Mouse (Mus musculus) limb, embryonic 14.5 days (tissue): ENCODE results near the gene Wfs1. TPM values are rescaled to one million over a fixed set of nuclear protein-coding genes. Genes with fewer than 3 reads are reported as not detected.

Experiments
- ATAC-seq: fragments of 200-750 bp; cut with Nextera tagmentation; 2 replicates; pipeline ENCODE4 v1.8.0; 2017; ENCODE audit warnings: low read depth, moderate number of reproducible peaks, moderate TSS enrichment; ENCODE audit not compliant: low FRiP score
- DNase-seq: peaks from one replicate; pipeline ENCODE4 v3.0.0-alpha.2; 2015; ENCODE audit warnings: low spot score
- H3K27ac ChIP-seq: fragments of 300-500 bp; sonication (generic); replicated peaks from 2 replicates; pipeline ENCODE4 v1.5.1; 2014; ENCODE audit warnings: low read depth, mild to moderate bottlenecking, low read length, moderate library complexity, mixed read lengths
- H3K27me3 ChIP-seq: fragments of 300-500 bp; sonication (generic); 2 replicates; pipeline ENCODE4 v1.6.1; 2014; ENCODE audit warnings: low read length, mixed read lengths; ENCODE audit not compliant: control insufficient read depth, insufficient read depth
- H3K36me3 ChIP-seq: fragments of 300-500 bp; sonication (generic); 2 replicates; pipeline ENCODE4 v1.6.1; 2014; ENCODE audit warnings: mild to moderate bottlenecking, low read length, moderate library complexity, mixed read lengths; ENCODE audit not compliant: control insufficient read depth, insufficient read depth
- H3K4me1 ChIP-seq: fragments of 300-500 bp; sonication (generic); 2 replicates; pipeline ENCODE4 v1.6.1; 2014; ENCODE audit warnings: antibody characterized with exemption, low read length, mixed read lengths; ENCODE audit not compliant: control insufficient read depth, insufficient read depth
- H3K4me2 ChIP-seq: fragments of 300-500 bp; sonication (generic); replicated peaks from 2 replicates; pipeline ENCODE4 v1.6.1; 2014; ENCODE audit warnings: low read depth, mild to moderate bottlenecking, low read length, moderate library complexity; ENCODE audit not compliant: severe bottlenecking
- H3K4me3 ChIP-seq: fragments of 300-500 bp; sonication (generic); replicated peaks from 2 replicates; pipeline ENCODE4 v1.5.1; 2014; ENCODE audit warnings: low read length
- H3K9ac ChIP-seq: fragments of 300-500 bp; sonication (generic); 2 replicates; pipeline ENCODE4 v1.6.1; 2014; ENCODE audit warnings: mild to moderate bottlenecking, low read depth, low read length, moderate library complexity; ENCODE audit not compliant: severe bottlenecking
- H3K9me3 ChIP-seq: fragments of 300-500 bp; sonication (generic); 2 replicates; pipeline ENCODE4 v1.6.1; 2016; ENCODE audit warnings: low read length; ENCODE audit not compliant: control insufficient read depth
- POLR2A ChIP-seq: fragments of 200-500 bp; IDR thresholded peaks from 2 replicates; pipeline ENCODE4 v1.8.0; 2012; ENCODE audit warnings: inconsistent platforms, mild to moderate bottlenecking, moderate library complexity, borderline replicate concordance; ENCODE audit not compliant: insufficient read depth, insufficient read length; ENCODE audit errors: extremely low read depth
- WGBS: fragments of 180-500 bp; shearing (Covaris S2); extraction: QIAGEN DNeasy Blood & Tissue Kit; methylation state at CpG from one replicate; pipeline ENCODE4 v1.1.7; 2014; 5-methylcytosine and 5-hydroxymethylcytosine counted together
- polyA plus RNA-seq, 2 experiments: library from polyadenylated mRNA; depleted of rRNA in 1 of 2; stranded (reverse) in 1 of 2; unstranded in 1 of 2; fragments of >200 nt; fragmentation: Nextera tagmentation in 1 of 2; extraction: Ambion mirVana in 1 of 2; gene quantifications; 2 replicates each; pipeline versions ENCODE4 v1.2.1 to v1.2.3; 2012 to 2014

The Wfs1 gene
- polyA plus RNA-seq, 2 experiments: 11.2 to 12.8 TPM

DNA sequence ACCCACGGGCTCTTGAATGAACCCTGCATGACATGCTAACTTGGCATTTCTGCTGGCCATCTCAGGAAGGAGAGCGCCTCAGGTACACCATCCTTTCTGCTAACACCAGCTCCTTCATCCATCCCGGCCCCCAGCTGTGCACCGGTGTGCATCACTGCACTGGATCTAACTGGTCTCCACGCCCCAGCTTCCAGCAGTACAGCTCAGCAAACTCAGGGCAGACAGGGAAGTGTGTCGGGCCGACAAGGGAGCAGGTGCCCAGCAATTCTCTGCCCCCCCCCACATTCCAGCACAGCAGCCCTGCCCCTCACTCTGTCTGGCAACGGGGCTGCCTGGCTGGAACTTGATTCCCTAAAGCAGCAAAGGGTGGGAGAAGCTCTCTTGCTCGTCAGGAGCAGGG is 11.2 kb downstream of the Wfs1 start:
- H3K4me3 ChIP-seq: no peak overlapping the region
- H3K36me3 ChIP-seq: peaks cover 26% of the 10 kb centered on the region

DNA sequence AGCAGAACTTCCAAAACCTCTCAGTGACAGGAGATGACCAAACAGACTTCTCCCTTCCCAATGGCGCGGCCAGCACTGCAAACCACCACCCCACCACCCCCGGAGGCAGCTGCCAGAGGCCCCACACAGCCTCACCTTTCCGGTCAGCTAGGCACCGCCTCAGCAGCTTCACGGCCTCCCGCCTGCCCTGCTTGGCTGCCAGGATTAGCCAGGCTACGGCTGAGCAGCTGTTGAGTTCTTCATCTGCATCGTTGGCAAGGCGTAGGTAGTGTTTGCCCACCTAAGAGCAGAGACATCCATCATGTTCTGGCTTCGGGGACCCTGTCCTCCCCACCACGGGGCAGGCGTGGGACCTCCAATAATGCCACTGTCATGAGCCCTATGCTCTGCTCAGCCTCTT is 13.7 kb downstream of the Wfs1 start:
- Histone ChIP-seq H3K9me3 (no peaks in the 10 kb centered on the region), H3K4me1 (no peaks in the 10 kb centered on the region), H3K27me3 (no peaks in the 10 kb centered on the region), H3K9ac (no peak overlapping the region), H3K27ac (no peak overlapping the region), H3K4me3 (no peak overlapping the region), H3K36me3 (peaks cover 39% of the 10 kb centered on the region), H3K4me2 (no peak overlapping the region)
- WGBS: 91% methylated on average over 13 of the region's 13 CpGs
- no peak for TF ChIP-seq POLR2A
- DNase-seq (no peak), ATAC-seq (no peak)

More for the DNA sequence above, 11.2 kb downstream of the Wfs1 start:
- Histone ChIP-seq H3K27me3 (no peaks in the 10 kb centered on the region), H3K4me1 (no peaks in the 10 kb centered on the region), H3K4me2 (no peak overlapping the region), H3K9ac (no peak overlapping the region), H3K27ac (no peak overlapping the region), H3K9me3 (no peaks in the 10 kb centered on the region)
- WGBS: 63% methylated on average over 9 of the region's 9 CpGs
- DNase-seq (no peak), ATAC-seq (no peak; the same call in 1 of the 2 replicates)
- TF ChIP-seq POLR2A: no peak

DNA sequence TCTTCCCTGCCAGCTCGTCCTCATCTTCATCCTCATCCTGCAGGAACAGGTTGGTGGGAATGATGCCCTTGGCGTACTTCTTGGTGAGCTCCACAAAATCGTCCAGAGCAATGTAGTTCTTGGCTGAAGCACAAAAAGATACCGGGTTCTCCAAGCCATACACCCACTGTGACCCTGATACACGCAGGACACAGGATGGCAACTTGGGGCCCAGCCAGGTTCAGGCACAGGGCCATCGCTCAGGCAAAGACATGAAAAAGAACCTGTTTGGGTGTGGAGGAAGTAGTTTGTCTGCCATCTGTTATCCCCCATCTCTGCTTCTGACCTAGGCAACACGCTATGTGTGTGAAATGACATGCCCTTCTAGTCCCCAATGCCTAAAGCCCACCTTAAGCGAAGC is 17.4 kb downstream of the Wfs1 start:
- H3K36me3 ChIP-seq: peaks cover 58% of the 10 kb centered on the region

DNA sequence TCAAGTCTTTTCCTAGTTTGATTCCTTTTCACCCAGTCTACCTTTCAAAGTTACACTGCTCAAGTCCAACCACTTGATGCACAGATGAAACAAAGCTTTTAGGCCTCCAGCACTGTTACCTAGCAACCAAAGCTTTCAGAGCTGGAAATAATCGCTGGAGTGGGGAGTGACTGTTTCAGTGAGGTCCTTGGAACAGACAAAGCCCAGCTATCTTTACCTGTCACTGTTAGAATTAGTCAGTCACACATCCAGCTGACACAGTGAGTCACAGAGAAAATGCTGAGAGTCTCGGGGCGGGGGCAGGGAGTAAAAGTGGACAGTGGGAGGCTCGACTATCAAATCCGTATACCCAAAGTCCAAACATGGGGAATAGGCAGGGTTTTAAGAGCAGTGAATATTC is 28.5 kb downstream of the Wfs1 start:
- ATAC-seq (no peak), DNase-seq (no peak)
- H3K27me3 ChIP-seq: no peaks in the 10 kb centered on the region
- H3K27ac ChIP-seq: no peak overlapping the region
- TF ChIP-seq POLR2A: no peak
- 64% methylated on average over 5 of the region's 5 CpGs for WGBS
- H3K4me2 ChIP-seq: no peak overlapping the region
- H3K4me1 ChIP-seq: no peaks in the 10 kb centered on the region
- H3K4me3 ChIP-seq: no peak overlapping the region
- H3K9ac ChIP-seq: no peak overlapping the region
- no peaks in the 10 kb centered on the region for H3K9me3 ChIP-seq
- peaks cover 8% of the 10 kb centered on the region for H3K36me3 ChIP-seq

More for the DNA sequence above, 17.4 kb downstream of the Wfs1 start:
- no peaks in the 10 kb centered on the region for H3K27me3 ChIP-seq
- H3K9me3 ChIP-seq: no peaks in the 10 kb centered on the region
- no peaks in the 10 kb centered on the region for H3K4me1 ChIP-seq
- ATAC-seq: no peak
- no peak for DNase-seq
- no peak overlapping the region for H3K27ac ChIP-seq
- H3K9ac ChIP-seq: no peak overlapping the region
- TF ChIP-seq POLR2A: no peak
- H3K4me2 ChIP-seq: no peak overlapping the region
- no peak overlapping the region for H3K4me3 ChIP-seq
- 90% methylated on average over 8 of the region's 8 CpGs for WGBS

DNA sequence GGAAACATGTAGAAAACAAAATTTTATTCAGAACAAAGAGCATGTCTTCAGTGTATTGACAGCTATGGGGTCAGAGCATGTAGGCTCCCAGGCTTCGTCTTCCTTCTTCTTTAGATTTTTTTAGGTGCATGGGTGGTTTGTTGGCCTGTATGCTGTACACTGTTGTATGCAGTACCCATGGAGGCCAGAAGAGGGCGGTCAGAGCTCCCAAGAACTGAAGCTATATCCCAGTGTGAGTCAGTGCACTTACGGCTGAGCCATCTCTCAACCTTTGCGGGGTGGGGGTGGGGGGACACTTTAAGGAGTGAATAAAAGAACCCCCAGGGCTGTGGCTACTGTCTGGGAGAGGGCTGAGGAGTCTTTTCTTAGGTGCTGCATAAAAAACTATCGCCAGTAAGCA is 30.2 kb downstream of the Wfs1 start:
- ATAC-seq (no peak), DNase-seq (no peak)
- WGBS: 33% methylated on average over 5 of the region's 5 CpGs
- Histone ChIP-seq H3K36me3 (no peaks in the 10 kb centered on the region), H3K27ac (no peak overlapping the region), H3K27me3 (no peaks in the 10 kb centered on the region), H3K4me2 (no peak overlapping the region), H3K4me3 (no peak overlapping the region), H3K4me1 (no peaks in the 10 kb centered on the region), H3K9ac (no peak overlapping the region), H3K9me3 (no peaks in the 10 kb centered on the region)
- TF ChIP-seq POLR2A: no peak

DNA sequence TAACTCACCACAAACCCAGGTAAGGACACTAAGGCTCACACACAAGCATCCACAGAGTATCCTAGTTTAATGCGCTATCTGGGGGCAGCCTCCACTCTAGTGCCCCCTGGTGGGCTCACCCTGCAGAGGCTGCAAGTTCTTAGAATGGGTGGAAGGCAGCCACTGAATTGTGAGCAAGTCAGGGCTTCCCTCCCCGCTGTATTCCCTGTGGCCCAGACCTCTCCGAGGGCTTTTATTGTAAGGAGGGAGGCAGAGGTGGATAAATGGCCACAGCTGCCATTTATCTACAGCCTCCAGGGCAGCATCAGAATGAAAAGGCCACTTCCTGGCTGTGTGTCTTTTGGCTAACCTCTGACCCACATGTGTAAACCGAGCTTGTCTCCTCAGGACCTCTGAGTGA is 33.6 kb downstream of the Wfs1 start:
- WGBS: 8% methylated on average over 4 of the region's 4 CpGs
- no peaks in the 10 kb centered on the region for H3K9me3 ChIP-seq
- ATAC-seq (no peak), DNase-seq (no peak)
- no peaks in the 10 kb centered on the region for H3K27me3 ChIP-seq
- H3K4me3 ChIP-seq: no peak overlapping the region
- no peak overlapping the region for H3K4me2 ChIP-seq
- H3K4me1 ChIP-seq: no peaks in the 10 kb centered on the region
- H3K9ac ChIP-seq: no peak overlapping the region
- H3K27ac ChIP-seq: no peak overlapping the region
- TF ChIP-seq POLR2A: no peak
- no peaks in the 10 kb centered on the region for H3K36me3 ChIP-seq
